Mouse (Mus musculus) liver, embryonic 14.5 days (tissue): Measurements from ENCODE around the gene Dscam. TPM values are rescaled to one million over a fixed set of nuclear protein-coding genes. Genes with fewer than 3 reads are reported as not detected.

Source experiments
- ATAC-seq: fragments of 200-750 bp; cut with Nextera tagmentation; 2 replicates; pipeline ENCODE4 v1.8.0; 2017; ENCODE audit warnings: moderate number of reproducible peaks, mild to moderate bottlenecking, moderate library complexity; ENCODE audit not compliant: insufficient read depth
- DNase-seq, 3 experiments: peaks; one replicate each; pipeline ENCODE4 v3.0.0-alpha.2; 2012 to 2013; ENCODE audit warnings: low read depth in 3 of 3, low spot score in 3 of 3
- H3K27ac ChIP-seq: fragments of 300-500 bp; sonication (generic); 2 replicates; pipeline ENCODE4 v1.5.1; 2014; ENCODE audit warnings: moderate library complexity, mild to moderate bottlenecking, control low read depth, inconsistent platforms
- H3K27me3 ChIP-seq: fragments of 300-500 bp; sonication (generic); 2 replicates; pipeline ENCODE4 v1.6.1; 2014; ENCODE audit warnings: mild to moderate bottlenecking, low read length, moderate library complexity; ENCODE audit not compliant: control insufficient read depth, insufficient read depth
- H3K36me3 ChIP-seq: fragments of 300-500 bp; sonication (generic); replicated peaks from 2 replicates; pipeline ENCODE4 v1.6.1; 2014; ENCODE audit warnings: low read depth; ENCODE audit not compliant: control insufficient read depth, insufficient read depth
- H3K4me1 ChIP-seq, 2 experiments: fragments of 200-500 bp in 1 of 2; fragments of 300-500 bp in 1 of 2; sonication (generic) in 1 of 2; replicated peaks; 2 replicates each; pipeline ENCODE4 v1.6.1; 2012 to 2014; ENCODE audit warnings: antibody characterized with exemption in 1 of 2, inconsistent platforms in 1 of 2, low read length in 1 of 2; ENCODE audit not compliant: control insufficient read depth in 2 of 2, insufficient read depth in 2 of 2
- H3K4me2 ChIP-seq: fragments of 300-500 bp; sonication (generic); 2 replicates; pipeline ENCODE4 v1.6.1; 2014; ENCODE audit warnings: low read depth, mild to moderate bottlenecking, control low read depth, moderate library complexity
- H3K4me3 ChIP-seq, 2 experiments: fragments of 200-500 bp in 1 of 2; fragments of 300-500 bp in 1 of 2; sonication (generic) in 1 of 2; 2 replicates each; pipeline ENCODE4 v1.5.1; 2012 to 2014; ENCODE audit warnings: low read depth in 2 of 2, low read length in 2 of 2, mild to moderate bottlenecking in 2 of 2, control low read depth in 1 of 2, inconsistent platforms in 1 of 2, moderate library complexity in 1 of 2; ENCODE audit not compliant: insufficient read depth in 1 of 2
- H3K9ac ChIP-seq: fragments of 300-500 bp; sonication (generic); replicated peaks from 2 replicates; pipeline ENCODE4 v1.6.1; 2014; ENCODE audit warnings: mild to moderate bottlenecking, control low read depth, moderate library complexity
- H3K9me3 ChIP-seq: fragments of 300-500 bp; sonication (generic); 2 replicates; pipeline ENCODE4 v1.6.1; 2016; ENCODE audit warnings: low read length, mixed read lengths; ENCODE audit not compliant: control insufficient read depth
- CTCF ChIP-seq: IDR thresholded peaks from 2 replicates; pipeline ENCODE4 v1.5.1; 2016; ENCODE audit warnings: antibody characterized with exemption, low read depth, control low read depth
- EP300 ChIP-seq: IDR thresholded peaks from 2 replicates; pipeline ENCODE4 v1.6.1; 2016; ENCODE audit warnings: antibody characterized with exemption, low read depth
- WGBS: fragments of 180-500 bp; shearing (Covaris S2); extraction: QIAGEN DNeasy Blood & Tissue Kit; methylation state at CpG from one replicate; pipeline ENCODE4 v1.1.7; 2014; ENCODE audit not compliant: insufficient replicate concordance; 5-methylcytosine and 5-hydroxymethylcytosine counted together
- polyA plus RNA-seq, 2 experiments: library from polyadenylated mRNA; depleted of rRNA in 1 of 2; stranded (reverse) in 1 of 2; unstranded in 1 of 2; fragments of >200 nt; fragmentation: Nextera tagmentation in 1 of 2; extraction: Ambion mirVana in 1 of 2; gene quantifications; 2 replicates each; pipeline versions ENCODE4 v1.2.1 to v1.2.3; 2012 to 2014

Gene Dscam
- polyA plus RNA-seq, 2 experiments: not detected

- Histone ChIP-seq H3K36me3 (no peaks in the 10 kb centered on the region), H3K27ac (no peak overlapping the region), H3K4me3 (no peak overlapping the region), H3K4me2 (no peak overlapping the region), H3K4me1 (no peaks in the 10 kb centered on the region), H3K9me3 (no peaks in the 10 kb centered on the region), H3K9ac (no peak overlapping the region), H3K27me3 (no peaks in the 10 kb centered on the region)
- 52% methylated on average over 7 of the region's 7 CpGs for WGBS
- TF ChIP-seq EP300: no peak
- TF ChIP-seq CTCF: no peak
- no peak for ATAC-seq
- no peak for DNase-seq
Measured at GRCm38 (mm10) chr16:96630241-96630640, 540.3 kb downstream of the Dscam start.

- H3K36me3 ChIP-seq: no peaks in the 10 kb centered on the region
- no peak overlapping the region for H3K9ac ChIP-seq
- H3K4me2 ChIP-seq: no peak overlapping the region
- H3K4me1 ChIP-seq: no peaks in the 10 kb centered on the region
- no peak overlapping the region for H3K4me3 ChIP-seq
- ATAC-seq: no peak
- WGBS: 67% methylated on average over 5 of the region's 5 CpGs
- H3K9me3 ChIP-seq: no peaks in the 10 kb centered on the region
- no peak for DNase-seq
- H3K27ac ChIP-seq: no peak overlapping the region
- no peaks in the 10 kb centered on the region for H3K27me3 ChIP-seq
- TF ChIP-seq EP300 (no peak), CTCF (no peak)
Measured at GRCm38 (mm10) chr16:96629623-96630022, 540.9 kb downstream of the Dscam start.

- no peaks in the 10 kb centered on the region for H3K27me3 ChIP-seq
- H3K4me3 ChIP-seq: no peak overlapping the region
- 53% methylated on average over 4 of the region's 4 CpGs for WGBS
- no peaks in the 10 kb centered on the region for H3K36me3 ChIP-seq
- TF ChIP-seq EP300 (no peak), CTCF (no peak)
- ATAC-seq (no peak), DNase-seq (no peak)
- no peaks in the 10 kb centered on the region for H3K9me3 ChIP-seq
- no peak overlapping the region for H3K27ac ChIP-seq
- no peaks in the 10 kb centered on the region for H3K4me1 ChIP-seq
- no peak overlapping the region for H3K4me2 ChIP-seq
- no peak overlapping the region for H3K9ac ChIP-seq
Measured at GRCm38 (mm10) chr16:96625468-96625867, 545.1 kb downstream of the Dscam start.

GRCm38 (mm10) chr16:96624570-96625411, 545.8 kb downstream of the Dscam start:
- no peaks in the 10 kb centered on the region for H3K36me3 ChIP-seq
- no peaks in the 10 kb centered on the region for H3K4me1 ChIP-seq
- no peak for ATAC-seq
- DNase-seq: no peak
- WGBS: 44% methylated on average over 6 of the region's 7 CpGs
- TF ChIP-seq EP300 (no peak), CTCF (no peak)
- no peak overlapping the region for H3K4me3 ChIP-seq
- no peak overlapping the region for H3K27ac ChIP-seq
- no peaks in the 10 kb centered on the region for H3K27me3 ChIP-seq
- H3K4me2 ChIP-seq: no peak overlapping the region
- H3K9ac ChIP-seq: no peak overlapping the region
- H3K9me3 ChIP-seq: no peaks in the 10 kb centered on the region

- no peak overlapping the region for H3K4me3 ChIP-seq
- no peak overlapping the region for H3K27ac ChIP-seq
- no peaks in the 10 kb centered on the region for H3K27me3 ChIP-seq
- no peak overlapping the region for H3K9ac ChIP-seq
- ATAC-seq: no peak
- H3K36me3 ChIP-seq: no peaks in the 10 kb centered on the region
- TF ChIP-seq EP300 (no peak), CTCF (no peak)
- WGBS: 64% methylated on average over 6 of the region's 6 CpGs
- no peaks in the 10 kb centered on the region for H3K9me3 ChIP-seq
- DNase-seq: no peak
- H3K4me1 ChIP-seq: no peaks in the 10 kb centered on the region
- no peak overlapping the region for H3K4me2 ChIP-seq
Measured at GRCm38 (mm10) chr16:96620861-96621260, 549.7 kb downstream of the Dscam start.
